Mouse (Mus musculus) monocyte, adult 2 months (primary cell): ENCODE results near the gene Mtap.

Experiments used
- DNase-seq, 2 experiments: peaks; one replicate each; pipeline ENCODE4 v3.0.0; 2022; ENCODE audit warnings: low spot score in 2 of 2, low read depth in 1 of 2

Mtap gene

GRCm38 (mm10) chr4:89210314-89210713, 73.4 kb downstream of the Mtap start:
- DNase-seq, result no peak

GRCm38 (mm10) chr4:89212178-89212577, 75.3 kb downstream of the Mtap start:
- no peak for DNase-seq
